Mouse (Mus musculus) testis, postnatal 10 days (tissue): ENCODE measurements around the gene Adgrl3.

Experiments
- DNase-seq: peaks from one replicate; pipeline ENCODE4 v3.0.0; 2021; ENCODE audit warnings: low spot score

Gene Adgrl3

DNA sequence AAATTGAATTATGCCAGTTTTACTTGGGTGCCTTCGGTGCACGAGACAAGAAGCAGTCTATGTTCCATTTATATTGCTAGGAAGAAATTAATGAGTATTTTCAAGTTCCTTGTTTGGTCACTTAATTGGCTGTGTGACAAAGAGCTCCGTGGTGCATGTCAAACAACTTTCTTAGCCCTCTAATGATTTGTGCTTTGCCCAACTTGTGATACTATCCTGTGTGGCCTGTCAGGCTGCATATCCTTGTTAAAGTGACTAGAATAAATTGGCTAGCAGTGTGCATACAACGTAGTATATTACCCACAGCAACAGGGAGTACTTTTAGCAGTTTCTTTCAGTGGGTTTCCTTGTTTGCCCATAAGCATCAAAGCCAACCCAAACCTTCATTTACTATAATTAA is 651.1 kb downstream of the Adgrl3 start:
- DNase-seq = no peak

DNA sequence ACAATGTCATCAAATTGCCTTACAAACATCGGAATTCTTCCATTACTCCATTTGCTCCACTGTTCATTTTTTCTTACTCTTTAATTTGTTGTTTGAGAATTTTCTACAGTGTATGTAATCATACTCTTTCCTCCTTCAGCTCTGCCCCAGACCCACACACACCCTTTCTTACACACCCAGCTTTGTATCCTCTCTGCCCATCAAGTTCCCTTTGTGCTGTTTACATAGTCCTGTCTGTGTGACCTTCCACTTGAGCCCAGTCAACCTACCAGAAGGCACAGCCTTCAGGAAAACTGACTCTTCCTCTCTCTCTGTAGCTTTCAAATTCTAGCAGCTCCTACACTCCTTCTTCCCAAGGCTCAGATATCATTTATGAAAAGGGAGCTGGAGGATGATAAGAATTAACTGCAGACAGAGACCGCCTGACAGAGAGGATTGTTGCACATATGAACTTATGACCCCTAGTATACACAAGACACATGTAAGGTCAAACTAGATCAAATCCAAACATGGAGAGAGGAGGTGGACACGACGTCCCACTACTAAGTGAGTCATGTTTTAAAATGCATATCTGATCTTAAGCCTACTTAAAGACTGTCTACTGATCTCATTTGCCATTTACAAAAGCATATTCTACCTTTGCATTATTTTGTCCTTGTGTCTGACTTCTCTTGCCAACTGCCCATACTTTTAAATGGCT is 654.5 kb downstream of the Adgrl3 start:
- no peak for DNase-seq

DNA sequence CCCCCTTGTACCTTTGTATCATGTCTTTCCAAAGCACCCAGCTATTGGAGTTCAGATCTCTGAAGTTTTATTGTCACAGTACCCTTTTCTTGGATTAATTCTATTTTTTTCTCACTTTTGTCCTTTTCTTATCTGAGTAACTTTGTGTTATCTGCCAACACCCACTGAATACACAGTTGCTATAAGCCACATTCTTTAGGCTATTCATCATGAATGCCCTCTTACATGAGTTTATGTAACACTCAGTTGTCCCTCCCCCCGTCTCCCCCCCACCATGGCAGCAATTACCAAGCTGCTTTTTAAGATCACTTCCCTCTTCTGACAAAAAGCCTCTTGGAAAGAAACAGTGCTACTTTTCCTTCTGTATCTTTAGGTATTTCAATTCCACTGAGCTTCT is 655.0 kb downstream of the Adgrl3 start:
- DNase-seq = no peak

DNA sequence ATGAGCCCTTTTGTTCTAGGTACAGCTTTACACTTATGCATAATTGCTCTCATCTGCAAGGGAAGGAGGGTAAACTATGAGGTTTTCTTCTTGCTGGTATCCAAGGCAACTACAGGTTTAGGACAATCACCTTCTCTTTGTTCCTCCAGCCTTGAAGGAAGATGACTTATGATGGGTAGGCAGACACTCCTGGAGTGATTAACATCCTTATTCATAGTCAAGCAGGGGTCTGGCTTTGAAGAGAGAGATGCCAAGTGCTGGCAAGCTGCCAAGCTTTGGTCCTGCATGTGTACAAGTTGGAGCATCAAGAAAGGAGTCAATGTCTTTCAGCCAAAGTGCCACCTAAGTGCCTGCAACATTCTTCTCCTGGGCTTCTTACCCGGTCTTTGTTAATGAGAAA is 657.0 kb downstream of the Adgrl3 start:
- no peak for DNase-seq

DNA sequence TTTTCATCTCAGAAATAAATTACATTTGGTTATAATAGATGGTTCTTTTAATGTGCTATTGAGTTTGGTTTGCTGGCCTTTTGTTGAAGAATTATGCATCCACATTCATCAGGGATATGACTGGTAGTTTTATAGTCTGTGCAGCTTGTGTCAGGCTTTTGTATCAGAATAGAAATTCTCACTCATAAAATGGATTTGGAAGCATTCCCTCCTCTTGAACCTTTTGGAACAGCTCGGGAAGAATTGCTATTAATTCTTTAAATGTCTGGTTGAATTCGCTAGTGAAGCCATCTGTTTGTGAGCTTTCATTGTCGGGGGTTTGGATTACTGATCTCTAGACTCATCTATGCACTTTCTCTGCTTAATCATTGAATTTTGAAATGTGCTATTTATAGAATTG is 666.3 kb downstream of the Adgrl3 start:
- DNase-seq = no peak

DNA sequence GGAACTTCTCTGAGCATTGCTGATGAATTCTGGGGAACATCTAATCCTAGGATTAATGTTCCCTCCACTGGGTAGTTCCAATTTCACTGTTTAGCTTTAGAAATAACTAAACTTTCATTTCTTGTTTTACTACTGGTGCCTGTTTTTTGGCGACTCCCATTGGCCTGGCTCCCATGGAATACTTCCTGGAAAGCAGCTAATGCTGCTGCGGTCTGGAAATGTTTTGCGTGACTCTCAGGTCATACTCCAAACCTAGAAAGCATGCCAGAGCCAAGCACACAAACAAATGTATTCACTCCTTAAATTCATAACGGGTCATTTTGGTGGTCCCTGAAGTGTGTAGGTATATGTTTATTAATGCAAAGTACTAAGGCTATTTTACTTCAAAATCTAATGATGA is 666.9 kb downstream of the Adgrl3 start:
- no peak for DNase-seq

DNA sequence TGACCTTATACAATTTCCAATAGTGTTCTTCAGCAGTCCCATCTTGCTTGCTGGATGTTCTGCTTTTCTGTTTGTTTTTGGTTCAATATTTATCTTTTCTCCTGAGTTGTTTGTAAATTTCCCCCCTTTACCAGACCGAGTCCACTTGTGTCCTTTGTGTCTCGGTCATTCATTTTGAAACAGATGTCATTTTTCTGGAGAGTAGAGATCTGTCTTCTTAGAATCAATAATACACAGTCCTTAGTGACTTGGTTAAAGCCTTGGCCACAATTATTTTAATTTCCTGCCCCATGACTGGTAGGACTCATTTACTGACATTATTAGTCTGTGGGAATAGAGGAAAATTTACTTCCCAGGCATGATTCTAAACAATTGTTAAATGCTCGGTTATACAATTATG is 709.7 kb downstream of the Adgrl3 start:
- DNase-seq = no peak

DNA sequence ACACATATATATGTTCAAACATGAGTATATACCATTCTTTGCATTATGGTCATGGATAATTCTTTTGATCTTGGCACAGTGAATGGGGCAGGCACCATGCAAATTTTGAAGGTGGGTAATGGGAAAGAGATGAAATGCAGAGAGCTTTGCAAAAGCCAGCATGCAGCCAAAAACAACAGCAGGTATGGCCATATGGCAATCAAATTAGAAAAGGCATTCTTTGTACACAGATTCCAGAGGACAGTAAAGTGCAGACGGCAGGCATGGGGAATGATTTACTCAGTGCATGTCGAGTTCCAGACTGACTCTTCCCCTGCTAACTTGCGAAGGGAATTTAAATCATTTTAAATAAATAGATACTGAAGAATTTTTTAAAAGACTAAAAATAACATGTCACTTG is 716.1 kb downstream of the Adgrl3 start:
- no peak for DNase-seq

DNA sequence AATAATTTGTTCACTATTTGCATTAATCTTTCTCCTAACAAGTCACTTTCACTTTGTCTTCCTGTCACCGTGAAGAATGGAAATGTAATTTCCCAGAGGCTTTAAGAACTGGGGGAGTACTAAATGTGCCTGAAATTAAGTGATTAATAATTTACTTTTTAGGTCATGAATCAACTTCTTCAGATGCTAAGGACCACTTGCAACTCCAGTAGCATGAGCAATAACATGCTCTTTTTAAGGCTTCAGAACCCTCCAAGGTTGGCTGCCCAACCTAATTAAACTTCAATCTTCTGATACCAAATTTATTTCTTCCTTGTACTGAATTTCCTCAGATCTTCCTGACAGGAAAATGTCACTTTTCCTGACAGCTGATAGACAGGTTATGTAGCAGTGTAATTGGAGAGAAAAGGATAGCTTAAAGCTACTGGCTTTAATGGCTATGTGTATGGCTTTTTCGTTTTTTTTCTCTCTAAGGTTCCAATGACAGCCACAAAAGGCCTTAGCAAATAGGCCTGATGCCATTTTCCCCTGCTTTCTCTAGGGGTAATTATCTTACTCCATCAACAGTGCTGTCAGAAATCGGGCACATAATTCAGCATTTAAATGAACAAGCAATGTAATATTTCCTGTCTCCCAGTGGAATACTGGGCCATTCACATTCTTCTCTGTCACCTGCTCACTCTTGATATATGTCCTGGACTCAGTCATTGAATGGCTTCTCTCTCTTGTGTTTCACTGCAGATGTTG is 718.5 kb downstream of the Adgrl3 start:
- no peak for DNase-seq

DNA sequence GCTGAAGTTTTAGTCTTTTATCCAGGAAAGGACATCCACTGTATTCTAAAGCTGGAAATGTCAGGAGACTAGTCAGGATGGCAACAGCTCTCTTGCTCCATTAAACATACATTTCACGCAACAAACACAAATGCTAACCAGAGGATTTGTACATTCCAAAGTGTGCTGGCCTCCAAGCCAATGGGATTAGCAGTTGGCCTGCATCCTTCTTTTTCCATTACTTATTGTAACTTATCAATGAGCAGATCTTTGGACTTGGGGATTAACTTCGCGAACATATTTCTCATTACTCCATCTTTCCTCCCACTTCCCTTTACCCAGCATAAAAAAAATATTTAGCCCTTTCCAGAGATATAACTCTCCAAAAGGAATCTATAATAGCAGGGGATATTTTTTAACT is 732.5 kb downstream of the Adgrl3 start:
- no peak for DNase-seq

DNA sequence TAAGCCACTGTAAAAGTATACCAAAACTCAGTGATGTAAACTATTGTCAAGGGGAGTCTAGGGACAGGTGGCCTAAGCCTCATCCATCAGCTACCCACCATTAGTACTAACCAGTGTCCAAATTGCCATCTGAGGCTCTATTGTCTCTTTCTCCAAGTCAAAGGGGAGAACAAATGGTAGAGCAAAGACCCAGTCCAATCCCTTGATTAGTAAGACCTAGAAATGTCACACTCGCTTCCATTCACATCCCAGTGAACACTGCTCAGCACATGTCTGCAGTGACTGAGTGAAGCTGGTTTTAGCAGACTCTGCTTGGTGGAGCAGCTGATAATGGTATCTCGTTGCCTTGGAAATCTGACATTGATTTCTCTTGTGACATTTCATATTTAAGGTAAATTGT is 735.8 kb downstream of the Adgrl3 start:
- DNase-seq = no peak

DNA sequence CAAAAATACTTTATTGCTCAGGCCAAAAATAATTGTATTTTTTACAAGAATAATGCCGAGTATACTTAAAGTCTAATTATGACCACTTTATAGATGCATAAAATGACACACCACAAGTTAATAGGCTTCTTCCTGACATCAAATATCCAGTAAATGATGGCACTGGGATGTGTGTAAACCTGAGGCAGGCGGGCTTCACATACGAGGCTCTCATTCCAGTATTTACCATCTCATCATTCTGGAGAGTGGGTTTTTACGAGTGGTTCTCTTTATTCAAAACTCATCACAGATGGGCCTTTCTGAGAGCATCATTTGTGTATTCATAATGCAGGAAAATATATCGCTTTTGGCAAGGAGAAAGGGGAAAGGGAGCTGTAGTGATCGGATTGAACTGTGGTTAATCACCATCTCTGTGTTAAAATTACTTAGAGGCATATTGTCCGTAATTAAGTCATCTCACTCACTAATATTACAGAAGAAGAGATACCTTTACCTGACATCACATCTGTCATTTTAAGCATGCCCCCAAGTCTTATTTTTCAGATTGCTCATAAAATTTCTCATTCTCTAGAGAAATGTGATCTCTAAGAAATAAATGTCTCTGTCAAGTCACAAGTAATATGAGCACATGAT is 737.3 kb downstream of the Adgrl3 start:
- DNase-seq = no peak

DNA sequence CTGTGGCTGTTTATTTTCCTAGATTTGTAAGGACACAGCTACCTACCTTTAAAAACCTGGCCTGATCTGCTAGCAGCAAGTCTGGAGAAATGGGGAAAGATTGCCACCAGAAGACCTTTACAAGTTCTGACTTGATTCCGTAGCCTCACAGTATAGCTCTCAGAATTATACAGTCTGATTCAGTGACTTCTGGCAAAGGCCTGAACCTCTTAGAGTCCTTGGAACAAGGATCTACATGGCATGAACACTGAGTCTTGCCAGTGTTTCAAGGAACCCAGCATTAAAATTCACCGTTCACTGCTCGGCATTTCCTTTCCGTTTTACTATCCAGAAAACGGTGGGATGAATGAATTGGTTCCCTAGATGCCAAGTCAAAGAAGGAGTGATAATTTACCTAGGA is 756.3 kb downstream of the Adgrl3 start:
- no peak for DNase-seq

DNA sequence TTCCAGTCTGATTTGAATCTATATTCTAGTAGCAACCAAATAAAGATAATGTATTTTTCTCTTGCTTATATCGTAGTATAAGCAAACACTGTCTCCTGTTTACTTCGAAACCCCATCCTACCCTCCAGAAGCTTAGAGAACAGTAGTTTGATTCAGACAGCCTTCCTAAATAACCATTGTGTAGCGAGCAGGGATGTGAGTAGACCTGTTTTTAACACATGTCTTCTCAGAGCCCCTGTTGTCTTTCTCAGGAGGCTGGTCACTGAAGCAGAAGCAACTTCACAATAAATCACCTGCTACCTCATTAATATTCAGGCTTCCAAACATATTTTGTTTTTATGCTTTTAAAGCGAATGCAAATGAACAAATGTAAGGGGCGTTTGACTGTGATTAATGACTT is 756.8 kb downstream of the Adgrl3 start:
- DNase-seq = no peak

DNA sequence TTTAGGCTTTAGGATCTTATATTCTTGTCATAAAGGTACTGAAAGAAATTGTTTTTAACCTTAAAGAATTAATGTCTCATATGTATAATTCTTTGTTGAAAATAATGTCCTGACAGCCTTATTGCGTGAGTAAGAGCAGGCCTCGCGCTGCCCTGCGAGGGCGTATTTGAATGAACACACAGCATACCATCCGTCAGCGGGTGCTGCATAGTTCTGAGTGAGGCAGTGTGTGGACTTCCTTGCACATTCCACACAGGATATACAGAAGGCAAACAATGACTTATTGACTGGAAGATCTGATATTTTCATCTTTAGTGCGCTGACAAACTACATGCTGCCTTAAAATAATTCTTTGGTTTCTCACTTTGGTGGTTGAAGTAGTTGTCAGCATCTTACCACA is 764.8 kb downstream of the Adgrl3 start:
- DNase-seq = no peak

DNA sequence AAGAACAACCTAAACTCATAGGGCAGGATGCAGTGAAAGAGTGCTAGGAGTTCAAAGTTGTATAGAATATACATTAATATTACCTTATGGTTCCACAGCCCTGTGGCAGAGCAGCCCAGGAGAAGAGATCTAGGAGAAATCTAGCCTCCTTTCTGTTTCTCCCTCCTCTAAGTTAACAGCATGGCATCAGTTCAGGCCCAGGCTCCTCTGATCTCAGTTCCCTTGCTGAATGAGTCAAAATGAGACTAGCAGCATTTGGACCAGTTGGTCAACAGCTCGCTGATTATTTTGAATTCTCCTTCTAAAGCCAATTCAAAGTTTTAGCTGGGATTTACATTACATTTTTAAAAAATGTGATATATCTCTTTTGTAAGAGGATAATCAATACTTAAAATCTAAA is 770.8 kb downstream of the Adgrl3 start:
- DNase-seq = no peak

DNA sequence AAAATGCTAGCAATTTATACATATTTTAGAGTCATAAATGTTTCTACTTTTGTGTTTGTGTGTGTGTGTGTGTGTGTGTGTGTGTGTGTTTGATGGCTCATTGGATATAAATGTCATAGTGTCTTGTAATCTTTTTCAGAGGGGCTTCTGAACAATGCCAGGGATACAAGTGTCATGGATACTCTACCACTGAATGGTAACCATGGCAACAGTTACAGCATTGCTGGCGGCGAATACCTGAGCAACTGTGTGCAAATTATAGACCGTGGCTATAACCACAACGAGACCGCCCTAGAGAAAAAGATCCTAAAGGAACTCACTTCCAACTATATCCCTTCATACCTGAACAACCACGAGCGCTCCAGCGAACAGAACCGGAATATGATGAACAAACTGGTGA is 774.2 kb downstream of the Adgrl3 start:
- no peak for DNase-seq

DNA sequence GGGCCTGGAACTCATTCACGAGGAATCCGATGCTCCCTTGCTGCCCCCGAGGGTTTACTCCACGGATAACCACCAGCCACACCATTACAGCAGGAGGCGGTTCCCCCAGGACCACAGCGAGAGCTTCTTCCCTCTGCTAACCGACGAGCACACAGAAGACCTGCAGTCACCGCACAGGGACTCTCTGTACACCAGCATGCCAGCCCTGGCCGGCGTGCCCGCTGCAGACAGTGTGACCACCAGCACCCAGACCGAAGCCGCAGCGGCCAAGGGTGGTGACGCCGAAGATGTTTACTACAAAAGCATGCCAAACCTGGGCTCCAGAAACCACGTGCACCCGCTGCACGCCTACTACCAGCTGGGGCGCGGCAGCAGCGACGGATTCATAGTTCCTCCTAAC is 774.7 kb downstream of the Adgrl3 start:
- DNase-seq = no peak

DNA sequence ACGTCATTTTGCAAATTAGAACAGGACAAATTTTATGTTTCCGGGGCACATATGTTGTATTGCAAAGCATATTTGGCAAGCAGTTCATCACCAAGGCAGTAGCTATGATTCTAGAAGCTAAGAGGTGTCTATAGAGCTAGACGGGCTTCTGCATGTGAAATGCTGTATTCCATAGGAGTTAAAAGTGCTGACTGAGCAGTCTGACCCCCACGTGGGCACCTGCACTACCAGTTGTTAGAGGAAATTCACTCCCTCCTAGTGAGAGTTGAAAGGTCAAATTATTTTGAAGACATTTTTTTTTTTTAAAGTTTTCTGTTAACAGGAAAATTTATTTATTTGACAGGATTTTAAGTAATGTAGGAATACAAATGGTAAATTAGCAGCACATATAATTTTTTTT is 776.2 kb downstream of the Adgrl3 start:
- DNase-seq = no peak

DNA sequence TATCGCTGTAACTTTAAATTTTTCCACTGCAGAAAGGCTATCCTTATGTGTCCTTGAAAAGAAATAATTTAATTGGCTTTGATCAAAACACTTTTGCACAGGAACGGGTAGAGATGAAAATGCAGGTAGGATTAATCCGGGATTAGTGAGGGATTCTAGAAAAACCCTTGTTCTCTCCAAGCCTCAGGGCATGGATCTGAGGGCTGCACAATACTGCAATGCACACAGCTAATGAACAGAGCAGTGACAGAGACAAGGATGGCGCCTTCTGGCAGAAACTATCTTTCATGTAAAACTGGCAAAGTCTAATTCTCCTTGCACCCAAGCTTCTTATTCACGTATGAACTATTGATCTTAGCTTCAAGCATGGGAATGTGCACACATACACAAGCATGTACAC is 791.0 kb downstream of the Adgrl3 start:
- no peak for DNase-seq

DNA sequence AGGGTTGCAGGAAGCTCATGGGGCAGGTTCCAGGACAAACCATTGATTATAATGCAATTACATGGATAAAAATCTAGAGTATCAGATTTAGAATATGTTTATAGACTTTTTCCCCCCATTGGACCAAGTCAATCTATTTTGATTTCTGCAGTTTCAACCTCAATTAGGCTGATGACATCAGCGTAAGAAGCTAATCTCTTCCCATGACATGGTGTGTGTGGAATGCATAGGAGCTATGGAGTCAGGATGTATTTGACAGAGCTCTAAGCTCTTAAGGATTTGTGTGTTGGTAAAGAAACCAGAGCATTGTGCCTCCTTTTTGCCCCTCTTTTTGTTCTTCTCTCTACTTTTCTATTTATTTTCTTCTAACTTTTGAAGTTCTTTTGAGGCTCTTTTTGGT is 812.1 kb downstream of the Adgrl3 start:
- no peak for DNase-seq

DNA sequence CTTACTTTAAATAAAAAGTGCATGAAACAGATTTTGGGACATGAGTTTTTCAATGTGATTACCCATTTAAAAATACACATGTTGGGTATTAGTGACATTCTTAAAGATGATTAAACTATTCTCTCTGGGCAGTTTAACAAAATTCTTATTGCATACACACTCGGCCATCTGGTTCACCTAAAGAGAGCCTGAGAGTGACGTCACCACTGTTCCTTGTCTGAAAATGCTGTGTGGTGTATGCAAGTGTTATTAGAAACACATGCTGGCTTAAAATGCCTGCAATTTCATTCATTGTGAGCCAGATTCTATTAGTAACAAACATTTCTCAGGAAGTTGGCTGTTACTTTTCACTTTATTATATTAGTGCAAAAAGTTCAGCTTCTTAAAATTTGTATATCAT is 812.7 kb downstream of the Adgrl3 start:
- DNase-seq = no peak

DNA sequence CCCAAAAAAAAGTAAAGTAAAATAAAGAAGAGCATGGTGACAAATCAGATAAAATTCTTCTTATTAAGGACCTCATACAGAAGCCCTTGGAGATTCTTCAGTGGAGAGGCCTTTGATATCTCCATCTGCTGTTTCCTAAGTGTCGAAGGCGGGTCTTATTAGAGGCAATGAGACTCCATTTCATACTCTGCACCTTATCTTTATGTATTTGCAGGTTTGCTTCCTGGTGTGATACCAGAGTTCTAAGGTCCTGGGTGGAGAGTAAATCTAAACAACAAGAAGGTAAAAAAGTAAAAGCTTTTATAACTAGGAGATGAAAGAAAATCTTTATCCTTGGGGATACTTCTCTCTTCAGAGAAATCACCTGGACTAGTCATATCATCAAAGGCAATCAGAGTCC is 817.9 kb downstream of the Adgrl3 start:
- DNase-seq = no peak

DNA sequence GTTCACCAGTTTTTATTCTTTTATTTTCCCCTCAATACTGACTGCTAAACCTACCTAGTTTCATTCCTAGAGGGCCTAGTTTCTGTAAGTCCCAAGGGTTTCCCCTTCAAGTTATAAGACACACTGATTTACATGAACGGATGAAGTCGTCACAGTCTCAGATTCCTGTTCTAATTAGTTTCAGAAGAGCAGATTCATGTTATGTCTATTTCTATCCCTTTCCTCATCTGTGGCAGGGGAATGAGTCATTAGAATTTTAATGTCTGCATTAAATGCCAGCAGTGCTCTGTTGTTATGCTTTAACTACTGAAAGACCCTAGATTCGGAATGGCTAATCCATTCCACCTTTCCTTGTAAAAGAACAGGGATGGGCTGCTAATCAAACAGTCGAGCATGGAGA is 823.9 kb downstream of the Adgrl3 start:
- no peak for DNase-seq
